ENCODE assay signal across 11 mouse cellular contexts in genomic region chr10:59510713-59511426, GRCm38 (mm10).
DNase-seq lines count a peak whose midpoint lies in the region; ATAC-seq and TF ChIP-seq lines count a peak whose summit lies in the region.
"Had no signal": no experiment of that assay in that cellular context is flagged by ENCODE, and none has a peak within 500 bp of the region (broad histone marks: within the 10 kb centered on the region; RNA-seq: fewer than 3 reads in every experiment).

No protein-coding gene starts in this region.

- no peaks in the 10 kb centered on the region for H3K9me3 ChIP-seq in hindbrain, embryonic 14.5 days (ENCODE audit: control insufficient read depth, low read length)
- no peaks in the 10 kb centered on the region for H3K9me3 ChIP-seq in hindbrain, embryonic 16.5 days (ENCODE audit: control insufficient read depth, low read length)
- H3K9me3 ChIP-seq in midbrain, embryonic 11.5 days (ENCODE audit: control insufficient read depth, low read length), result no peaks in the 10 kb centered on the region
- H3K9me3 ChIP-seq in midbrain, embryonic 14.5 days (ENCODE audit: control insufficient read depth, low read length), result no peaks in the 10 kb centered on the region
- no peaks in the 10 kb centered on the region for H3K9me3 ChIP-seq in heart, postnatal 0 days (replicated peaks; ENCODE audit: control insufficient read depth, low read length)
- H3K9me3 ChIP-seq in neural tube, embryonic 13.5 days, result no peaks in the 10 kb centered on the region
- H3K9me3 ChIP-seq in forebrain, embryonic 13.5 days (replicated peaks), result no peaks in the 10 kb centered on the region
- H3K9me3 ChIP-seq in forebrain, embryonic 10.5 days, result no peaks in the 10 kb centered on the region

- 0 out of 2 replicates have a peak, but pooled peaks cover 5% of the 10 kb centered on the region for H3K4me1 ChIP-seq in hindbrain, embryonic 14.5 days (replicated peaks; ENCODE audit: control insufficient read depth, insufficient read depth, low read length)
- H3K4me1 ChIP-seq in hindbrain, embryonic 16.5 days (ENCODE audit: control insufficient read depth, insufficient read depth, low read depth, low read length), result peaks cover 3% of the 10 kb centered on the region; the same call in 1 of the 2 replicates
- H3K4me1 ChIP-seq in midbrain, embryonic 11.5 days (ENCODE audit: control insufficient read depth, insufficient read depth, low read length), result peaks cover 4% of the 10 kb centered on the region; the same call in 1 of the 2 replicates
- H3K4me1 ChIP-seq in midbrain, embryonic 14.5 days (ENCODE audit: control insufficient read depth, insufficient read depth, low read length), result 0 out of 2 replicates have a peak, but pooled peaks cover 6% of the 10 kb centered on the region
- H3K4me1 ChIP-seq in heart, postnatal 0 days (ENCODE audit: control insufficient read depth, insufficient read depth), result peaks cover 17% of the 10 kb centered on the region
- peaks cover 28% of the 10 kb centered on the region for H3K4me1 ChIP-seq in neural tube, embryonic 13.5 days (replicated peaks)
- H3K4me1 ChIP-seq in forebrain, embryonic 13.5 days, result peaks cover 10% of the 10 kb centered on the region
- H3K4me1 ChIP-seq in forebrain, embryonic 10.5 days, result peaks cover 27% of the 10 kb centered on the region

- no peak overlapping the region for H3K4me3 ChIP-seq in hindbrain, embryonic 14.5 days (replicated peaks; ENCODE audit: low read length)
- H3K4me3 ChIP-seq in hindbrain, embryonic 16.5 days (ENCODE audit: low read length), result no peak overlapping the region
- H3K4me3 ChIP-seq in midbrain, embryonic 11.5 days (ENCODE audit: low read depth, low read length), result no peak overlapping the region
- no peak overlapping the region for H3K4me3 ChIP-seq in midbrain, embryonic 14.5 days (replicated peaks; ENCODE audit: low read depth, low read length)
- H3K4me3 ChIP-seq in heart, postnatal 0 days (ENCODE audit: low read depth, low read length), result no peak overlapping the region
- no peak overlapping the region for H3K4me3 ChIP-seq in neural tube, embryonic 13.5 days
- no peak overlapping the region for H3K4me3 ChIP-seq in forebrain, embryonic 13.5 days
- H3K4me3 ChIP-seq in forebrain, embryonic 10.5 days, result no peak overlapping the region

- H3K4me2 ChIP-seq in hindbrain, embryonic 14.5 days (replicated peaks), result no peak overlapping the region
- no peak overlapping the region for H3K4me2 ChIP-seq in hindbrain, embryonic 16.5 days (ENCODE audit: low read length)
- H3K4me2 ChIP-seq in midbrain, embryonic 11.5 days, result no peak overlapping the region
- no peak overlapping the region for H3K4me2 ChIP-seq in midbrain, embryonic 14.5 days (ENCODE audit: low read length)
- peak overlapping the region; percentile 47 for H3K4me2 ChIP-seq in heart, postnatal 0 days (ENCODE audit: low read depth, low read length)
- peak overlapping the region; percentile 37 for H3K4me2 ChIP-seq in neural tube, embryonic 13.5 days
- H3K4me2 ChIP-seq in forebrain, embryonic 13.5 days, result no peak overlapping the region

- 74% methylated on average over 14 of the region's 14 CpGs for WGBS in hindbrain, embryonic 14.5 days
- WGBS in hindbrain, embryonic 16.5 days, result 71% methylated on average over 14 of the region's 14 CpGs
- 86% methylated on average over 14 of the region's 14 CpGs for WGBS in midbrain, embryonic 11.5 days
- 88% methylated on average over 14 of the region's 14 CpGs for WGBS in midbrain, embryonic 14.5 days
- WGBS in heart, postnatal 0 days, result 35% methylated on average over 14 of the region's 14 CpGs
- 62% methylated on average over 14 of the region's 14 CpGs for WGBS in neural tube, embryonic 13.5 days
- WGBS in forebrain, embryonic 13.5 days, result 84% methylated on average over 14 of the region's 14 CpGs
- WGBS in forebrain, embryonic 10.5 days, result 87% methylated on average over 14 of the region's 14 CpGs

- TF ChIP-seq EP300 in heart, postnatal 0 days (IDR thresholded peaks at IDR 0.05; ENCODE audit: low read depth), result no peak

- ATAC-seq in hindbrain, embryonic 14.5 days (ENCODE audit: low FRiP score), result peak; percentile 40; the same call in 1 of the 2 replicates
- ATAC-seq in hindbrain, embryonic 16.5 days, result no peak
- ATAC-seq in midbrain, embryonic 11.5 days (ENCODE audit: low FRiP score), result no peak
- no peak for ATAC-seq in midbrain, embryonic 14.5 days (ENCODE audit: low FRiP score, low TSS enrichment)
- peak; percentile 30; the same call in 1 of the 2 replicates for ATAC-seq in heart, postnatal 0 days (ENCODE audit: insufficient read depth, low read depth)
- peak; percentile 41; the same call in 1 of the 2 replicates for ATAC-seq in neural tube, embryonic 13.5 days (ENCODE audit: low read depth)
- ATAC-seq in forebrain, embryonic 13.5 days, result no peak

- no peak overlapping the region for H3K27ac ChIP-seq in hindbrain, embryonic 14.5 days
- H3K27ac ChIP-seq in hindbrain, embryonic 16.5 days (ENCODE audit: low read depth, low read length), result no peak overlapping the region
- H3K27ac ChIP-seq in midbrain, embryonic 11.5 days (ENCODE audit: low read depth, low read length), result no peak overlapping the region
- H3K27ac ChIP-seq in midbrain, embryonic 14.5 days (replicated peaks; ENCODE audit: low read depth, low read length), result no peak overlapping the region
- H3K27ac ChIP-seq in heart, postnatal 0 days (ENCODE audit: low read depth), result no peak overlapping the region; the same call in 1 of the 2 replicates
- H3K27ac ChIP-seq in neural tube, embryonic 13.5 days (replicated peaks), result peak overlapping the region; percentile 56
- H3K27ac ChIP-seq in forebrain, embryonic 13.5 days, result no peak overlapping the region
- no peak overlapping the region for H3K27ac ChIP-seq in forebrain, embryonic 10.5 days

- no peak for DNase-seq in hindbrain, embryonic 14.5 days (ENCODE audit: low spot score)
- DNase-seq in midbrain, embryonic 11.5 days (ENCODE audit: low spot score, missing footprints), result peak; percentile 54
- no peak for DNase-seq in midbrain, embryonic 14.5 days
- peak; percentile 16 for DNase-seq in heart, postnatal 0 days (ENCODE audit: low spot score)
- no peak for DNase-seq in forebrain, embryonic 10.5 days (ENCODE audit: extremely low spot score, low spot score)
- DNase-seq: kidney, postnatal 10 days; spleen, adult 18-20 months; thymus, postnatal 25 days had no signal

- H3K27me3 ChIP-seq in hindbrain, embryonic 14.5 days (ENCODE audit: control insufficient read depth, insufficient read depth, low read length), result no peaks in the 10 kb centered on the region
- no peaks in the 10 kb centered on the region for H3K27me3 ChIP-seq in hindbrain, embryonic 16.5 days (replicated peaks; ENCODE audit: control insufficient read depth, insufficient read depth, low read length)
- no peaks in the 10 kb centered on the region for H3K27me3 ChIP-seq in midbrain, embryonic 11.5 days (ENCODE audit: control insufficient read depth, insufficient read depth, low read length)
- no peaks in the 10 kb centered on the region for H3K27me3 ChIP-seq in midbrain, embryonic 14.5 days (ENCODE audit: control insufficient read depth, insufficient read depth, low read length)
- no peaks in the 10 kb centered on the region for H3K27me3 ChIP-seq in heart, postnatal 0 days (ENCODE audit: control insufficient read depth, insufficient read depth, low read length)
- no peaks in the 10 kb centered on the region for H3K27me3 ChIP-seq in neural tube, embryonic 13.5 days
- H3K27me3 ChIP-seq in forebrain, embryonic 13.5 days, result no peaks in the 10 kb centered on the region
- H3K27me3 ChIP-seq in forebrain, embryonic 10.5 days (ENCODE audit: poor library complexity, severe bottlenecking), result no peaks in the 10 kb centered on the region

- H3K36me3 ChIP-seq in hindbrain, embryonic 14.5 days (replicated peaks; ENCODE audit: control insufficient read depth, insufficient read depth), result no peaks in the 10 kb centered on the region
- no peaks in the 10 kb centered on the region for H3K36me3 ChIP-seq in hindbrain, embryonic 16.5 days (ENCODE audit: control insufficient read depth, insufficient read depth, low read length)
- H3K36me3 ChIP-seq in midbrain, embryonic 11.5 days (ENCODE audit: control insufficient read depth, insufficient read depth, low read length), result no peaks in the 10 kb centered on the region
- H3K36me3 ChIP-seq in midbrain, embryonic 14.5 days (ENCODE audit: control insufficient read depth, insufficient read depth, low read length), result no peaks in the 10 kb centered on the region
- H3K36me3 ChIP-seq in heart, postnatal 0 days (replicated peaks; ENCODE audit: control insufficient read depth, insufficient read depth, low read length), result no peaks in the 10 kb centered on the region
- H3K36me3 ChIP-seq in neural tube, embryonic 13.5 days, result no peaks in the 10 kb centered on the region
- H3K36me3 ChIP-seq in forebrain, embryonic 13.5 days (ENCODE audit: poor library complexity, severe bottlenecking), result no peaks in the 10 kb centered on the region
- H3K36me3 ChIP-seq in forebrain, embryonic 10.5 days (replicated peaks), result no peaks in the 10 kb centered on the region

- no peak overlapping the region for H3K9ac ChIP-seq in hindbrain, embryonic 14.5 days
- H3K9ac ChIP-seq in hindbrain, embryonic 16.5 days (ENCODE audit: low read depth, low read length), result no peak overlapping the region
- H3K9ac ChIP-seq in midbrain, embryonic 11.5 days (ENCODE audit: low read length), result no peak overlapping the region
- H3K9ac ChIP-seq in midbrain, embryonic 14.5 days (replicated peaks; ENCODE audit: low read length), result no peak overlapping the region
- H3K9ac ChIP-seq in heart, postnatal 0 days (replicated peaks; ENCODE audit: low read depth, low read length), result no peak overlapping the region
- no peak overlapping the region for H3K9ac ChIP-seq in neural tube, embryonic 13.5 days
- H3K9ac ChIP-seq in forebrain, embryonic 13.5 days, result no peak overlapping the region

- TF ChIP-seq CTCF in heart, postnatal 0 days (IDR thresholded peaks at IDR 0.05; ENCODE audit: low read depth), result no peak

Comparison
In these comparisons a context has a peak if more than half of its experiments do, and no peak if none do; other contexts are left out.
1. ATAC-seq: peak in hindbrain, embryonic 14.5 days (single experiment), heart, postnatal 0 days (single experiment) and neural tube, embryonic 13.5 days (single experiment); none in hindbrain, embryonic 16.5 days (single experiment), midbrain, embryonic 11.5 days (single experiment), midbrain, embryonic 14.5 days (single experiment) and forebrain, embryonic 13.5 days (single experiment).
2. DNase-seq: peak in midbrain, embryonic 11.5 days (single experiment) and heart, postnatal 0 days (single experiment); none in hindbrain, embryonic 14.5 days (single experiment), midbrain, embryonic 14.5 days (single experiment) and forebrain, embryonic 10.5 days (single experiment).
3. H3K4me2 ChIP-seq: peak in heart, postnatal 0 days (single experiment) and neural tube, embryonic 13.5 days (single experiment); none in hindbrain, embryonic 14.5 days (single experiment), hindbrain, embryonic 16.5 days (single experiment), midbrain, embryonic 11.5 days (single experiment), midbrain, embryonic 14.5 days (single experiment) and forebrain, embryonic 13.5 days (single experiment).